Mouse (Mus musculus): ENCODE data around the gene Bcat1. TPM values are rescaled to one million over a fixed set of nuclear protein-coding genes. Genes with fewer than 3 reads are reported as not detected.

The Bcat1 gene
- polyA plus RNA-seq, 1 experiment from 2014 or later = 101 TPM

GRCm38 (mm10) chr6:144944435-144945365 is 131.3 kb downstream of the Bcat1 start:
- Histone ChIP-seq H3K9me3 (no peaks in the 10 kb centered on the region), H3K4me3 (no peak overlapping the region), H3K4me2 (no peak overlapping the region), H3K27me3 (no peaks in the 10 kb centered on the region), H3K9ac (no peak overlapping the region), H3K27ac (replicated peaks) (peak overlapping the region; percentile 57), H3K4me1 (replicated peaks) (peaks cover 5% of the 10 kb centered on the region; the same call in 1 of the 2 replicates), H3K36me3 (no peaks in the 10 kb centered on the region)
- WGBS = 30% methylated on average over 10 of the region's 10 CpGs
- ATAC-seq (ENCODE audit: low FRiP score, low read depth) = peak; percentile 74; the same call in 1 of the 2 replicates

Other genes starting within 250 kb of the Bcat1 start
- 0.75 and 1.2 TPM in 2 replicates for gene Lrmp, start 39.5 kb upstream of the Bcat1 start, polyA plus RNA-seq (2015; fragmentation: Nextera tagmentation; extraction: Ambion mirVana)
- gene Casc1, start 134.8 kb upstream of the Bcat1 start, polyA plus RNA-seq (2015; fragmentation: Nextera tagmentation; extraction: Ambion mirVana) = 0.88 and 1.3 TPM in 2 replicates
- gene Etfrf1, start 134.9 kb upstream of the Bcat1 start, polyA plus RNA-seq (2015; fragmentation: Nextera tagmentation; extraction: Ambion mirVana) = 27.0 and 27.5 TPM in 2 replicates
- 83.8 and 85.4 TPM in 2 replicates for gene Kras, start 174.1 kb upstream of the Bcat1 start, polyA plus RNA-seq (2015; fragmentation: Nextera tagmentation; extraction: Ambion mirVana)

Data from hindbrain, embryonic 15.5 days (tissue).